Mouse (Mus musculus) bone marrow, adult 2 months (tissue): Measurements from ENCODE around the gene Lima1. TPM values are rescaled to one million over a fixed set of nuclear protein-coding genes. Genes with fewer than 3 reads are reported as not detected.

Experiments used
- H3K27ac ChIP-seq: fragments of 200-500 bp; 2 replicates; pipeline ENCODE4 v1.5.1; 2012; ENCODE audit warnings: low read depth, mild to moderate bottlenecking, control low read depth, inconsistent platforms, low read length; ENCODE audit not compliant: control insufficient read depth, poor library complexity, insufficient read depth
- H3K4me1 ChIP-seq: fragments of 200-500 bp; 2 replicates; pipeline ENCODE4 v1.6.1; 2011; ENCODE audit warnings: low read length; ENCODE audit not compliant: control insufficient read depth, insufficient read depth
- H3K4me3 ChIP-seq: fragments of 200-500 bp; replicated peaks from 2 replicates; pipeline ENCODE3; 2011; ENCODE audit warnings: mild to moderate bottlenecking, low read depth, low read length, control low read depth; ENCODE audit not compliant: control insufficient read depth
- CTCF ChIP-seq: fragments of 200-500 bp; IDR thresholded peaks from 2 replicates; pipeline ENCODE4 v1.5.1; 2011; ENCODE audit warnings: low read length, control low read depth; ENCODE audit not compliant: control insufficient read depth, insufficient read depth
- POLR2A ChIP-seq: fragments of 200-500 bp; IDR thresholded peaks from 2 replicates; pipeline ENCODE4 v1.6.1; 2011; ENCODE audit warnings: low read depth, mild to moderate bottlenecking, control low read depth, low read length, borderline replicate concordance; ENCODE audit not compliant: control insufficient read depth
- WGBS: fragments of 180-500 bp; shearing (Covaris S2); methylation state at CpG from one replicate; pipeline ENCODE4 v1.1.7; 2018; 5-methylcytosine and 5-hydroxymethylcytosine counted together
- polyA plus RNA-seq: library from polyadenylated mRNA; stranded (reverse); fragments of >200 nt; gene quantifications from 2 replicates; pipeline ENCODE4 v1.2.4, GENCODE M21; 2011; ENCODE audit warnings: low replicate concordance; ENCODE audit not compliant: missing spikeins, insufficient read depth, insufficient read length

Gene Lima1
- polyA plus RNA-seq, 1 experiment, result 6.5 TPM

DNA sequence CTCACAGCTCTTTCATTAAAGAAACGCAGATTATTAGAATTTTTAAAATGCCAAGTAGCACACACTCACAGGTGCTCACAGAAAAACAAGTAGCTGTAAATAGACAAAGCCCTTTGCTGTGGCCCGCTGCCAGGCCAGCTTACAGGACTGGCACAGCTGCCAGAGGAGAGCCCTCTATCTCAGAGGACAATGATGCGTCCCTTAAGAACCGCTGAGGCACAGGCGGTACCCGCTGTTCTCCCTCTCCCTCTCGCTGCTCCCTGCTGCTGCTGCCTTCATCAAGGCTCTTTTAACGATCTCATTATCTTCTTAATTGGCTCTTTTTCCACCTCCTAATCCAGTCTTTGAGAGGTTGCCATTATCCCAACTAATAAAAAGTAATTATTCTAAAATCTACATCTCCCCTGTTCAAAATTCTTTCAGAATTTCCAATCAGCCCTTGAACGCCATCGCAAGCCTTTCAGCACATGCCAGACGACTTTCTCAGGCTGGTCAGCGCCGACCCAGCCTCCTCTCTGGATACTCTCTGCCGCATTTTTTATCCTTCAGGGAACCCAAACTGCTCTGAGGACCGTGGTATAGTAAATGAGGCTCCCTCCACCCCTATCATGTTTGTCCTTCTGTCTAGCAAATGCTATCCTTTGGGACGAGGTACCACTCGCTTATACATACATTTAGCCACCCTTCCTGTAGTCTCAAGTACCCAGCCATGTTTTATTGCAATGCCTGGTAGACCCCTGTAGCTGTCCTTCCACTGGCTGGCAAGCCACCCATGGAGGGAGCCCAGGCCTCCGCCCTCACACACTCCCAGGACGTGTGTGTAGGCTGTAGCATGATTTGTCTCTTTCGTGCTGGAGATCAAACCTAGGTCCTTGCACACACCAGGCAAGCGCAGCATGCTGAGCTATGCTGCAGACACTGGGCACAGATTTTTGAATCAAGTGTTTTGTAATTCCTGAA lies 67.2 kb downstream of the Lima1 start:
- peaks cover 2% of the 10 kb centered on the region; the same call in 1 of the 2 replicates for H3K4me1 ChIP-seq
- TF ChIP-seq CTCF (no peak), POLR2A (no peak)
- WGBS, result 84% methylated on average over 21 of the region's 21 CpGs
- no peak overlapping the region for H3K4me3 ChIP-seq
- no peak overlapping the region for H3K27ac ChIP-seq

DNA sequence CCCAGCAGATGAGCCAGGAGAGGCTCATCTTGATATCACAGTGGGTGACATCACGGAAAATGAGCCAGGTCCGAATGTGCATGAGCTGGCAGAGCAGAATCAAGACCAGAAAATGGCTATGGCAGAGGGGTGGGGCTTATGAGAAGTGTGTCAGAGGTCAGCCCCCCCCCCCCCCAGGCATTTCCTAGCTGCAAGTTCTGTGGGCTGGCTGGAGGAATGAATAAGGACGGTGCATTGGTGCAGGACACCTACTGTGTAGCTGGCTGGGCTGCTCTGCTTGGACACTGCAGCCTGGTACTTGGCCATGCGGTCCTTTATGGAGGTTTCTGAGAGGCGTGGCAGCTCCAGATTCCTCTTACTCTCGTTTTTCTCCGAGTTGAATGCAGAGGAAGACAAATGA lies 69.1 kb downstream of the Lima1 start:
- Histone ChIP-seq H3K4me3 (no peak overlapping the region), H3K4me1 (no peaks in the 10 kb centered on the region; the same call in 1 of the 2 replicates), H3K27ac (no peak overlapping the region)
- 60% methylated on average over 7 of the region's 7 CpGs for WGBS
- no peak for TF ChIP-seq POLR2A
- no peak for TF ChIP-seq CTCF

DNA sequence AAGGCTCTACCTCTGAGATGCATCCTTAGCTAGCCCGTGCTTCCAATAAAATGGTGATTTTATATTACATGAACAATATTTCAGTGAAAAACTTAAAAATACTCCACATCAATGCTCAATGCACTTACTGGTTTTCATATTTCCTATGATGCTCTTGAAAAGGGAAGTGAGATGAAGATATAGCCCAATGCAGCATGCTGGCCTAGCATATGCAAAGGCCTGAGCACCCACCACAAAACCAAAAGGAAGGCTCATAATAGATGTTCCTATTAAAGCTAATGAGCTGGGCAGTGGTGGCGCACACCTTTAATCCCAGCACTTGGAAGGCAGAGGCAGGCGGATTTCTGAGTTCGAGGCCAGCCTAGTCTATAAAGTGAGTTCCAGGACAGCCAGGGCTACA lies 69.6 kb downstream of the Lima1 start:
- TF ChIP-seq POLR2A (no peak), CTCF (no peak)
- no peak overlapping the region for H3K4me3 ChIP-seq
- H3K27ac ChIP-seq, result no peak overlapping the region
- H3K4me1 ChIP-seq, result no peaks in the 10 kb centered on the region; the same call in 1 of the 2 replicates
- 74% methylated on average over 4 of the region's 4 CpGs for WGBS

DNA sequence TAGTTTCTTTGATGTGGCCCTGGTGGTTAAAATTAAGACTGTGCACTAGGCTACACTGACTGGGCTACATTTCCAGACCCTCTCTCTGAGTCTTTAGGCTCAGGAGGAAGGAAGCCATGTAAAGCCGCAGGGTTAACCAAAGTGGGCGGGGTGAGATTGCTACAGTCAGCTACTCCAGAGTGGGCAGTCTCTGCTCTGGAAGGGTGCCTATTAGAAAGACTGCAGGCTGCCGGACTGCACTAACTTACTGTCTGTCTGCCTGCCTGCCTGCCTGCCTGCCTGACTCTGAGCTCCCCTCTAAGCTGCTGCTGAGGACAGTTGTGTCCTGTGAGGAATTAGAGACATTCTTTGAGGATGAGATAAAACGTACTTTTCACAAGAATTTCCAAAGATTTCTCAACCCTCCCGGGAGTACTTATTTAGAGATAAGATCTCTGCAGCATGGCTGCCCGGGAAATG lies 72.0 kb downstream of the Lima1 start:
- no peak for TF ChIP-seq POLR2A
- TF ChIP-seq CTCF, result no peak
- peak overlapping the region; percentile 35 for H3K4me3 ChIP-seq
- peak overlapping the region; percentile 66; the same call in 1 of the 2 replicates for H3K27ac ChIP-seq
- WGBS, result 0% methylated on average over 6 of the region's 6 CpGs
- H3K4me1 ChIP-seq, result no peaks in the 10 kb centered on the region; the same call in 1 of the 2 replicates

DNA sequence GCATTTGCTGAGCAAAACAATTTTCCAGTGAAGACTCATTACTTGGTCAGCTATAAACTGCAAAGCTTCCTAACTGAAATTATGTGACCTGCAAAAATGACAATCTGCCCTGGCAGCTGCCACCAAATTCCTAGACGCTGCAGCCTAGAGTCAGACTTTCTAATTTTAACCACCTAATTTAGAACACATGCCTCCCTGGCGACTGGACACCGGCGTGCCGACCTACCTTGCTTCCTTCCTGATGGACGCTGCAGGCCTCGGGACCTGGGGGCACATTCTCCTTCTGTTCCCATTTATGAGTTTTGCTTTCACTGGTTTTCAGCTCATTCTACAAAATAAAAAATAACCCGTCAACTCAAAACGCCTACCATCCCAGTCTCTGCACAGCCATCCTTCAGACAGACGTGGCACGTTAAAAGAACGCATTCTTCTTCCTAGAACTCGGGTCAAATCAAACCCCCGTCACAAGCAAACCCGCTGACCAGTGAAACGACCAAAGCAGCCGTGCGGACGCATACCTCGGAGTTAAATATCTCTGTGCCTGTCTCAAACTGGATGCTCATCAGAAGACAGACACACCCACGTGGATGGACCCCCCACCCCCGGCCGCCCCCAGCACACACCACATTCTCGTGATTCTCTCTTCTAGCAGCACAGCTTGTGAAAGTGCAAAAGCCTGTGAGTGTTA lies 73.2 kb downstream of the Lima1 start:
- Histone ChIP-seq H3K27ac (no peak overlapping the region), H3K4me1 (no peaks in the 10 kb centered on the region; the same call in 1 of the 2 replicates), H3K4me3 (no peak overlapping the region)
- WGBS, result 78% methylated on average over 24 of the region's 24 CpGs
- TF ChIP-seq CTCF (no peak), POLR2A (no peak)

DNA sequence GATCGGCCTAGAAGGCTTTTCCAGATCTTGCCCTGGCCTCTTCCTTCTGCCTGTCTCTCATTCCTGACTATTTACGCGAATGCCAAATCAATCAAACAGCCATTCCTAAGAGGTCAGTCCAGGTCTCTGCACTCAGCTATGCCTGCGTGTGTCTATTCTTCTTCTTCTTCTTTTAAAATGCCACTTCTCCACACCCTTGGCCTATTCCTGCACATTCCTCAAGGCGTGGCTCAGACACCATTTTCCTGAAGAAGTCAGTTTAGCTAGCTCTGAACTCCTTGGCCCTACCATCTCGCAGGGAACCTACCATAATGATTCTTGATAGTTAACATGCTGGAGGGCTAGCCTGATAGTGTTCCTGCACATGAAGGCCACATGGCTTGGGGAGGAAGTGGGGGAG lies 75.5 kb downstream of the Lima1 start:
- Histone ChIP-seq H3K4me3 (no peak overlapping the region), H3K27ac (no peak overlapping the region), H3K4me1 (no peaks in the 10 kb centered on the region)
- 73% methylated on average over 6 of the region's 6 CpGs for WGBS
- TF ChIP-seq CTCF (no peak), POLR2A (no peak)

DNA sequence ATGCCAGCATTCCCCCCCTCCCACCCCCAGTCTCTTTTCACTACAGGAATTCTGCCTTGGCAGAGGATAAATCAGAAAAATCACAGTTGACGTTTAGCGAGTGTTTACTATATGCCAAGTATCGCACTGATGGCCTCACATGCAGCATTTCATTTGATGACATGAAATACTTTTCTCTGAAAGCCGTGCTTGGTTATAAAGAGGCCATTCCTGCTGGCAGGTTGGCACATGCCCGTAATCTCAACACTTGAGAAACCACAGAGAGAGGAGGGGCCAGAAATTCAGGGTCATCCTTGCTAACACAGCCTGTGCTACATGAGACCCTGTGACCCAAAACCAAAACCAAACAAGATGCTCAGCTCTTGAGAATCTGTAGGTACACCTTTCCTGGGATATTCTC lies 77.4 kb downstream of the Lima1 start:
- Histone ChIP-seq H3K27ac (no peak overlapping the region), H3K4me1 (no peaks in the 10 kb centered on the region), H3K4me3 (no peak overlapping the region)
- WGBS, result 76% methylated on average over 5 of the region's 5 CpGs
- TF ChIP-seq CTCF, result no peak
- no peak for TF ChIP-seq POLR2A

DNA sequence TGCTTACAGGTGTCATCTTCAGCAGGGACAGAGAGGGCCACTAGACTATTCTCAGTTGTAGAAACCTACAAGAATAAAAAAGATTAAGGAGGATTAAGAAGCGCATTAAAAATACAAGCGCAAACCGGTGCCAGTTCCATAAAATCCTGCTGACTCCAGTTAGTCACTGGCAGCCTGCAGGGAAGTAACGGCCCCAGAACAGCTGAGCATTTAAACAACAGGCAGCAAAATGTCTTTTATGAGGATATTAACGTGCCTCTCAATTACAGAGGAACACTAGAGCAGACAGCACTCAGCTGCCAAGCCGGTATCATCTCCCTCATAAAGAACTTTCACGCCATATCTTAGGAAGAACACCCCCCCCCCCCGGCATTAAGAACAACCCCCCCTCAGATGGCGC lies 78.5 kb downstream of the Lima1 start:
- no peak overlapping the region for H3K4me3 ChIP-seq
- TF ChIP-seq CTCF (no peak), POLR2A (no peak)
- no peak overlapping the region for H3K27ac ChIP-seq
- 82% methylated on average over 9 of the region's 9 CpGs for WGBS
- H3K4me1 ChIP-seq, result no peaks in the 10 kb centered on the region
